Mouse (Mus musculus) limb, embryonic 10.5 days (tissue): ENCODE results near the gene Tcf25. TPM values are rescaled to one million over a fixed set of nuclear protein-coding genes. Genes with fewer than 3 reads are reported as not detected.

Experiments
- DNase-seq: peaks from one replicate; pipeline ENCODE4 v3.0.0-alpha.2; 2017; ENCODE audit warnings: low spot score
- H3K27ac ChIP-seq: fragments of 300-500 bp; sonication (generic); 2 replicates; pipeline ENCODE4 v1.5.1; 2016; ENCODE audit warnings: mild to moderate bottlenecking
- H3K27me3 ChIP-seq: fragments of 300-500 bp; sonication (generic); 2 replicates; pipeline ENCODE4 v1.6.1; 2016; ENCODE audit warnings: low read depth, mild to moderate bottlenecking; ENCODE audit not compliant: poor library complexity, severe bottlenecking
- H3K36me3 ChIP-seq: fragments of 300-500 bp; sonication (generic); 2 replicates; pipeline ENCODE4 v1.6.1; 2016; ENCODE audit warnings: mild to moderate bottlenecking, moderate library complexity
- H3K4me1 ChIP-seq: fragments of 300-500 bp; sonication (generic); 2 replicates; pipeline ENCODE4 v1.6.1; 2016
- H3K4me3 ChIP-seq: fragments of 300-500 bp; sonication (generic); 2 replicates; pipeline ENCODE4 v1.5.1; 2016; ENCODE audit warnings: mild to moderate bottlenecking, moderate library complexity
- H3K9me3 ChIP-seq: fragments of 300-500 bp; sonication (generic); replicated peaks from 2 replicates; pipeline ENCODE4 v1.6.1; 2016; ENCODE audit warnings: mild to moderate bottlenecking
- WGBS: fragments of 180-500 bp; shearing (Covaris S2); methylation state at CpG from one replicate; pipeline ENCODE4 v1.1.7; 2016; 5-methylcytosine and 5-hydroxymethylcytosine counted together
- polyA plus RNA-seq: library from polyadenylated mRNA; unstranded; fragments of >200 nt; fragmentation: Nextera tagmentation; extraction: Ambion mirVana; gene quantifications from 2 replicates; pipeline ENCODE4 v1.2.1, GENCODE M21; 2016

The Tcf25 gene
- polyA plus RNA-seq, 1 experiment from 2014 or later = 138 TPM

DNA sequence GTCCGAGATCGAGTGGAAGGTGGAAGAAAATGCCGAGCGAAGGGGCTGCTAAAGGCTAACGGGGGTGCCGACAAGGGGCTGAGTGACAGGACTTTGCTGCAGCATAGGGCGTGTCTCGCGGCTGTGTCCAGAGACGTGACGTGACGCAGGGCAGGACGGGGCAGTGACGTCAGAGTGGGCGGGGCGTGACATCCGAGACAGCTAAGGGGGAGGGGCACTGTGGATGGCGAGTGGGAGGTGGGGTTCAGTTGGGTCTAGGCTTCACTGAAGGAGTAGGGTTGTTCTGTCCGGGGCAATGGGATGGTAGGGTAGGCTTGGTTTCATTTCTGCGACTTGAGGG, 656 bp downstream of the Tcf25 start:
- Histone ChIP-seq H3K4me1 (peaks cover 18% of the 10 kb centered on the region), H3K4me3 (peak overlapping the region; percentile 77), H3K36me3 (peaks cover 20% of the 10 kb centered on the region), H3K27me3 (no peaks in the 10 kb centered on the region), H3K9me3 (no peaks in the 10 kb centered on the region), H3K27ac (peak overlapping the region; percentile 91)
- 1% methylated on average over 20 of the region's 20 CpGs for WGBS
- DNase-seq = peak; percentile 99

GRCm38 (mm10) chr8:123375701-123376100, 2.1 kb downstream of the Tcf25 start:
- WGBS = 88% methylated on average over 10 of the region's 10 CpGs
- no peak for DNase-seq
- no peak overlapping the region for H3K27ac ChIP-seq
- H3K36me3 ChIP-seq = peaks cover 20% of the 10 kb centered on the region
- no peak overlapping the region; the same call in 1 of the 2 replicates for H3K4me3 ChIP-seq
- H3K9me3 ChIP-seq = no peaks in the 10 kb centered on the region
- peaks cover 18% of the 10 kb centered on the region for H3K4me1 ChIP-seq
- H3K27me3 ChIP-seq = no peaks in the 10 kb centered on the region

DNA sequence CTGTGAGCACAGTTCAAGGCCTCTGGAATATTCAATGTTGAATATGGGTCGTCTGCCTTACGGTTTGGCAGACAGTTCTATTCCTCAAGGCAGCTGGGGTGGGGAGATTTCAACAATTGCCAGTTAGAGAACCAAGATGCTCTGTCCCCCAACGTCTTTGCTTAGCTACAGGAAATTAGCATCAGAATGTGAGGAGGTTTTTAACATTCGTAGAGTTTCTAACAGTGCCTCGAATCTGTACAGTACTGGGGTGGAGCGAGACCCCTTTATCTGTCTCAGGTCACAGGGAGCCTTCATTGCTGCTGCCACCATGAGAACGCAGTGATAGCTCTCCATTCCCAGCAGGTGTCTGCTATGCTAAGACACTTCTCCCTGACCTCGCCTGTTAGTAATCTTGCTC, 2.6 kb downstream of the Tcf25 start:
- 72% methylated on average over 8 of the region's 8 CpGs for WGBS
- DNase-seq = no peak
- H3K9me3 ChIP-seq = no peaks in the 10 kb centered on the region
- H3K27ac ChIP-seq = no peak overlapping the region
- peaks cover 22% of the 10 kb centered on the region for H3K36me3 ChIP-seq
- no peaks in the 10 kb centered on the region for H3K27me3 ChIP-seq
- H3K4me1 ChIP-seq = peaks cover 18% of the 10 kb centered on the region
- no peak overlapping the region for H3K4me3 ChIP-seq

DNA sequence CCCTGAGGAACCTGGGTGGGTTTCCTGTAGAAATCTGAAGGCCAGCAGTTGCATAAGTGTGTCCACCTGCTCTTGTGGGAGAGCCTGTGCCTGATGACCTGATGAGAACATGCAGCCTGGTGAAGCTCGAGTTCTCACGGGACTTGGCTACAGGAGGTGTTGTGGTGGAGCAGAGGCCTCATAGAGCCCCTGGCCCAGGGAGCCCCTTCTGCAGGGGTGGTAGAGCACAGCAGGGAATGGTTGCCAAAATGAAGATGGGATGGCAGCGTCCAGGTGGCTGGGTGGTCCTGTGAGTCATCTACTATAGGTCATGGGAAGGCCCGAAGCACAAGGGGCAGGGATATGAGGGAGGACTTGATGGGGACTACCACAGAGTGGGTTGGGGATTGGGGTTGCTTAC, 8.2 kb downstream of the Tcf25 start:
- no peaks in the 10 kb centered on the region for H3K4me1 ChIP-seq
- 90% methylated on average over 4 of the region's 4 CpGs for WGBS
- no peaks in the 10 kb centered on the region for H3K9me3 ChIP-seq
- no peak for DNase-seq
- H3K27ac ChIP-seq = no peak overlapping the region
- peaks cover 68% of the 10 kb centered on the region for H3K36me3 ChIP-seq
- no peaks in the 10 kb centered on the region for H3K27me3 ChIP-seq
- H3K4me3 ChIP-seq = no peak overlapping the region

- Histone ChIP-seq H3K36me3 (peaks cover 71% of the 10 kb centered on the region), H3K4me3 (no peak overlapping the region), H3K9me3 (no peaks in the 10 kb centered on the region), H3K27ac (no peak overlapping the region), H3K27me3 (no peaks in the 10 kb centered on the region), H3K4me1 (no peaks in the 10 kb centered on the region)
- no peak for DNase-seq
- WGBS = 95% methylated on average over 8 of the region's 8 CpGs
These were observed 9.0 kb downstream of the Tcf25 start for GRCm38 (mm10) chr8:123382516-123382915.

GRCm38 (mm10) chr8:123384883-123385540, 11.5 kb downstream of the Tcf25 start:
- H3K27ac ChIP-seq = no peak overlapping the region
- no peaks in the 10 kb centered on the region for H3K9me3 ChIP-seq
- peak; percentile 50 for DNase-seq
- 73% methylated on average over 9 of the region's 9 CpGs for WGBS
- no peaks in the 10 kb centered on the region for H3K27me3 ChIP-seq
- H3K4me3 ChIP-seq = no peak overlapping the region
- H3K36me3 ChIP-seq = peaks cover 90% of the 10 kb centered on the region
- H3K4me1 ChIP-seq = no peaks in the 10 kb centered on the region

GRCm38 (mm10) chr8:123387041-123387440, 13.5 kb downstream of the Tcf25 start:
- no peak overlapping the region for H3K27ac ChIP-seq
- H3K27me3 ChIP-seq = no peaks in the 10 kb centered on the region
- no peaks in the 10 kb centered on the region for H3K9me3 ChIP-seq
- H3K4me1 ChIP-seq = no peaks in the 10 kb centered on the region
- peaks cover 100% of the 10 kb centered on the region for H3K36me3 ChIP-seq
- 81% methylated on average over 3 of the region's 3 CpGs for WGBS
- DNase-seq = no peak
- no peak overlapping the region for H3K4me3 ChIP-seq

GRCm38 (mm10) chr8:123387801-123388200, 14.2 kb downstream of the Tcf25 start:
- WGBS = 92% methylated on average over 8 of the region's 8 CpGs
- Histone ChIP-seq H3K4me3 (no peak overlapping the region), H3K36me3 (peaks cover 99% of the 10 kb centered on the region), H3K9me3 (no peaks in the 10 kb centered on the region), H3K27ac (no peak overlapping the region), H3K27me3 (no peaks in the 10 kb centered on the region), H3K4me1 (no peaks in the 10 kb centered on the region)
- DNase-seq = no peak

DNA sequence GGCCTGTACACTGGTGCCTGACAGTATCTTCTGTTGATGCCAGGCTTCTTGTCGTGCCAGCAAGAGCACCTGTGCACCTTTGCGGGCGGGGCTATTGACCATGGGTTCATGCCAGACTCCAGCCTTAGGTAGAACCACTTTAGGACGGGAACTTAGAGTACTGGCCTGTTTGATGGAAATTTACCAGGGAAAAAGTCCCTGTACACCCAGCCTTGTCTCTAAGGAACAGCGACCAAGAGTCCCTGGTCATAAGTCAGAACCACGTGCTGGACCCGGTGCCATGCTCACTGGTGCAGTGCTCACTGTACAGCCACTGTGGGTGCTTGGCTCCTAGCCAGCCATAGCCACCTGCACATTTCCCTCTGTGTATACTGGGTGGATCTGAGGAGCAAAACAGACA, 15.5 kb downstream of the Tcf25 start:
- Histone ChIP-seq H3K27me3 (no peaks in the 10 kb centered on the region), H3K36me3 (peaks cover 99% of the 10 kb centered on the region), H3K4me3 (no peak overlapping the region), H3K9me3 (no peaks in the 10 kb centered on the region), H3K4me1 (no peaks in the 10 kb centered on the region), H3K27ac (no peak overlapping the region)
- DNase-seq = no peak
- WGBS = 99% methylated on average over 7 of the region's 7 CpGs

- H3K4me1 ChIP-seq = no peaks in the 10 kb centered on the region
- H3K9me3 ChIP-seq = no peaks in the 10 kb centered on the region
- no peak for DNase-seq
- no peak overlapping the region for H3K27ac ChIP-seq
- H3K4me3 ChIP-seq = no peak overlapping the region
- WGBS = 94% methylated on average over 13 of the region's 13 CpGs
- peaks cover 100% of the 10 kb centered on the region for H3K36me3 ChIP-seq
- H3K27me3 ChIP-seq = no peaks in the 10 kb centered on the region
These were observed 24.8 kb downstream of the Tcf25 start for GRCm38 (mm10) chr8:123398308-123398707.

DNA sequence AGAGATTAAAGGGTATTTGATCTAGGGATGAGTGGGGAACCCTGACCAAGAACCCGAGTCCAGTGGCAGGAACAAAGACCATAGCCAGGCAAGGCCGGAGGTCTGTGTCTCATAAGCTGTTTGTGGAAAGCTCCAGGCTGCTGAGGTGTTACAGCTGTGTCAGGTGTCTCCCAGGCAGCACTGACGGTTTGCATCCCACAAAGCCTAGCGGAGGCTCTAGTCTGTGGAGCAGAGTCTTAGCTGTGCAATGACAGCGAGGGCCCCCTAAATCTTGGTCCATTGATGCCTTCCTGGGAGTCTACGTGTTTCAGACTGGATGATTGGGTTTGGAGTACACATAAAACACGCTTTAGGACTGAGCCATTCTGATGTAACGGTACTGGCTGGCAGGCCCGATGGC, 28.4 kb downstream of the Tcf25 start:
- Histone ChIP-seq H3K27me3 (no peaks in the 10 kb centered on the region), H3K9me3 (no peaks in the 10 kb centered on the region), H3K27ac (no peak overlapping the region), H3K36me3 (peaks cover 66% of the 10 kb centered on the region), H3K4me3 (no peak overlapping the region), H3K4me1 (peaks cover 6% of the 10 kb centered on the region; the same call in 1 of the 2 replicates)
- 90% methylated on average over 9 of the region's 9 CpGs for WGBS
- DNase-seq = no peak

DNA sequence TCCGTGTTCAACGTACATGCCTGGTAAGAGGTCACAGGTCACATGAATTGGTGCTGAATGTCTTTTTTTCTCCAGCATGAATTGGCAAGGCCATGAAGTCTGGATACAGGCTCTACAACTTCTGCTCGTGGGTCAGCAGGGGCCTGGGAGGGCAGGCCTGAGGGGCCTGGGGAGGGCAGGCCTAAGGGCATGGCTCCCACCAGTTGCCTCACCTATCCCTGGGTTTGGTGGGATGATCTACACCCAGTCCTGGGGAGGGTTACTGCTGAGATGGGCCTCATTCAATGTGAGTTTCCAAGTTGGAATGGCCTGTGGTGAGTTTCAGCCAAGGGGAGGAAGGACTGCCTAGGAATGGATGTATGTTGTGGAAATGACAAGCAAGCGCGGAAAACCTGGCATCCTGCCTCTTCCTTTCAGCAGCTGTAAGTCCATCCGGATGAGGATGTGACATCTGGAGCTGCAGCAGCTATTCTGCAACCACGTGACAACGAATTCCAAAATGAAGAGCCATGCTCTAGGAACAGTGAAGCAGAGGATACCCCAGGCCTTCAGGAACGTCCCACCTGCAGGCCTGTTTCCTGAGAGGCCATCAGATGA, 29.3 kb downstream of the Tcf25 start:
- no peak for DNase-seq
- Histone ChIP-seq H3K27ac (no peak overlapping the region), H3K4me1 (peaks cover 6% of the 10 kb centered on the region; the same call in 1 of the 2 replicates), H3K36me3 (peaks cover 57% of the 10 kb centered on the region), H3K27me3 (peaks cover 4% of the 10 kb centered on the region), H3K9me3 (no peaks in the 10 kb centered on the region), H3K4me3 (no peak overlapping the region)
- WGBS = 93% methylated on average over 9 of the region's 9 CpGs

DNA sequence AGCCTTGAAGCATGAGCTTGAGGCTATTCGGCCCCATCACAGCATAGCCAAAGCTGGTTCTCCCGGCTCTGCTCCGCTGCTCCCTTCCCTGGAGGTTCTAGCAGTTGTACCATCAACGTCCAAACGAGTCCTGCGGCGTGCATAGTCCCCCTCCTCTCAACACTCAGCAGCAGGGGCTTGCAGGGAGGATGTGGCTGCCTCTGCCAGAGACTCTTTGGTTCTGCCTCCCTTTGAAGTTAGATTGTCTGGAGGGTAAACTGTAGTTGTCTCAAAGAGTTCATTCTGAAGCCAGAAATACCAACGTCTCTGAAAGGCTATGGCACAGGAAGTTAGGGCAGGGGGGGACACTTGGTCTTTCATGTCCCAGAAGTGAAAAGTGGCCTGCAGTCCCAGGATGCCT, 31.0 kb downstream of the Tcf25 start:
- no peak overlapping the region for H3K27ac ChIP-seq
- WGBS = 47% methylated on average over 8 of the region's 8 CpGs
- no peak for DNase-seq
- no peak overlapping the region for H3K4me3 ChIP-seq
- H3K9me3 ChIP-seq = no peaks in the 10 kb centered on the region
- H3K27me3 ChIP-seq = peaks cover 21% of the 10 kb centered on the region
- H3K36me3 ChIP-seq = peaks cover 40% of the 10 kb centered on the region
- peaks cover 6% of the 10 kb centered on the region; the same call in 1 of the 2 replicates for H3K4me1 ChIP-seq
